8 mouse cellular contexts compared by ENCODE assay signal in genomic region chr11:26387087-26387611, GRCm38 (mm10). TPM values are rescaled to one million over a fixed set of nuclear protein-coding genes. Genes with fewer than 3 reads are reported as not detected.
A peak's percentile ranks its signal among the peaks of the same experiment; 100 is the strongest.
DNase-seq lines count a peak whose midpoint lies in the region; ATAC-seq and TF ChIP-seq lines count a peak whose summit lies in the region.

No protein-coding gene starts in this region.

- WGBS in forebrain, embryonic 15.5 days, result under 1% methylated on average over 42 of the region's 42 CpGs
- whole genome bisulfite sequencing in lung, adult 2 months, result under 1% methylated on average over 42 of the region's 42 CpGs

- intact Hi-C loops in heart, postnatal 25 days (cut with DNase I), result loop anchor here (10.0 kb wide), 1 partner anchor 208 kb away; the partner anchor contains the start of genes Gm6899 and Vrk2

- H3K27ac ChIP-seq in ES-E14 (ENCODE audit: insufficient read depth, low read depth, low read length, poor library complexity, severe bottlenecking), result peak overlapping the region; percentile 78
- peak overlapping the region; percentile 69 for H3K27ac ChIP-seq in forebrain, embryonic 15.5 days (replicated peaks)

- H3K9ac ChIP-seq in ES-E14 (ENCODE audit: insufficient read depth, low read depth, low read length, poor library complexity, severe bottlenecking), result peak overlapping the region; percentile 95
- H3K9ac ChIP-seq in forebrain, embryonic 15.5 days (replicated peaks), result peak overlapping the region; percentile 61

- TF ChIP-seq POLR2A in lung, adult 2 months (IDR thresholded peaks at IDR 0.05; ENCODE audit: borderline replicate concordance, extremely low read depth, low read depth, low read length), result no peak

- peak; percentile 87 for DNase-seq in ES-E14 (ENCODE audit: low read depth, low spot score)
- peak; percentile 90 for DNase-seq in cerebellum, adult 11-12 months
- DNase-seq in heart, postnatal 25 days (ENCODE audit: low spot score), result peak; percentile 82
- DNase-seq in layer of hippocampus, adult 18-20 months (ENCODE audit: low spot score in 2 of 2), result peak; percentile 89 to 96
- peak; percentile 89 for DNase-seq in lung, adult 2 months
- DNase-seq in thymus, adult 18-20 months, result peak; percentile 82 to 86

- ATAC-seq in forebrain, embryonic 15.5 days (replicated peaks), result peak; percentile 100
- ATAC-seq in neutrophil, adult 5-6 weeks (ENCODE audit: extremely low read depth, insufficient number of reproducible peaks, low FRiP score, poor library complexity, severe bottlenecking), result peak; percentile 95

- H3K27me3 ChIP-seq in forebrain, embryonic 15.5 days, result no peaks in the 10 kb centered on the region

- H3K4me3 ChIP-seq in ES-E14 (ENCODE audit: insufficient read depth in 1 of 2, low read depth in 1 of 2, low read length in 2 of 2, poor library complexity in 1 of 2, severe bottlenecking in 1 of 2), result peak overlapping the region; percentile 80 to 99
- peak overlapping the region; percentile 65 for H3K4me3 ChIP-seq in forebrain, embryonic 15.5 days
- H3K4me3 ChIP-seq in lung, adult 2 months (replicated peaks; ENCODE audit: extremely low read depth, low read depth, low read length), result peak overlapping the region; percentile 79

- no peak for TF ChIP-seq CTCF in lung, adult 2 months (IDR thresholded peaks at IDR 0.05; ENCODE audit: insufficient read depth, low read length)

- H3K4me2 ChIP-seq in forebrain, embryonic 15.5 days (replicated peaks), result peak overlapping the region; percentile 60

- peaks cover 0 to 4% of the 10 kb centered on the region in 2 experiments; a peak in 1 of 4 replicates for H3K4me1 ChIP-seq in ES-E14 (ENCODE audit: control insufficient read depth in 2 of 2, insufficient read depth in 2 of 2, low read length in 2 of 2, poor library complexity in 1 of 2)
- peaks cover 10% of the 10 kb centered on the region for H3K4me1 ChIP-seq in forebrain, embryonic 15.5 days
- H3K4me1 ChIP-seq in lung, adult 2 months (ENCODE audit: control insufficient read depth, insufficient read depth, low read length), result no peaks in the 10 kb centered on the region

- no peaks in the 10 kb centered on the region for H3K9me3 ChIP-seq in ES-E14 (ENCODE audit: control insufficient read depth, insufficient read depth, low read depth, low read length)
- no peaks in the 10 kb centered on the region for H3K9me3 ChIP-seq in forebrain, embryonic 15.5 days

- no peaks in the 10 kb centered on the region for H3K36me3 ChIP-seq in ES-E14 (ENCODE audit: control insufficient read depth, insufficient read depth, low read length, poor library complexity, severe bottlenecking)
- no peaks in the 10 kb centered on the region for H3K36me3 ChIP-seq in forebrain, embryonic 15.5 days

- in situ Hi-C loops in ES-E14 (cut with MboI; ENCODE audit: low sequenced_read_pairs in 2 of 2, unreplicated experiment in 2 of 2), result no loop called here

TF ChIP-seq in ES-E14, 5 proteins besides CTCF, POLR2A, EP300 and RAD21:
- no peak for TF ChIP-seq MAFK (IDR thresholded peaks at IDR 0.05; ENCODE audit: insufficient read depth, low read depth, low read length)
- TF ChIP-seq HCFC1 (IDR thresholded peaks at IDR 0.05; ENCODE audit: borderline replicate concordance, insufficient read depth, low read length), result no peak; the same call in 1 of the 2 replicates
- no peak for TF ChIP-seq CHD2 (IDR thresholded peaks at IDR 0.05; ENCODE audit: low read depth, low read length)
- no peak for TF ChIP-seq ZC3H11A (IDR thresholded peaks at IDR 0.05; ENCODE audit: borderline replicate concordance, low read depth, low read length)
- TF ChIP-seq ZNF384 (IDR thresholded peaks at IDR 0.05; ENCODE audit: low read depth, low read length), result no peak

RNA-seq across cellular contexts. Expression of gene Fancl, which starts 1.2 kb away (rescaled TPM):
- 19.6 and 23.0 TPM in 2 replicates for total RNA-seq in ES-E14 (2012; rRNA removed)
- polyA plus RNA-seq in forebrain, embryonic 15.5 days (2015; fragmentation: Nextera tagmentation; extraction: Ambion mirVana), result 13.6 and 14.4 TPM in 2 replicates
- total RNA-seq in heart, postnatal 25 days (2021), result 1 to 10 TPM; 7.0 to 7.5 TPM
- total RNA-seq in layer of hippocampus, adult 18-20 months (2021), result 10 to 100 TPM in 1 of 2 experiments, 1 to 10 TPM in 1; 9.0 to 11.6 TPM
- polyA plus RNA-seq in lung, adult 2 months (2012; rRNA removed), result 1.3 and 2.7 TPM in 2 replicates
- 17.3 and 27.7 TPM in 2 replicates for total RNA-seq in neutrophil, adult 5-6 weeks (2017)

Comparison
In these comparisons a context has a peak if more than half of its experiments do, and no peak if none do; other contexts are left out.
1. Peak in every context shown above with its lines: DNase-seq, ATAC-seq, H3K4me3 ChIP-seq and H3K27ac ChIP-seq.